Mouse (Mus musculus) olfactory bulb, adult 2 months (tissue): ENCODE data around the gene Pex7.

Experiments
- CTCF ChIP-seq: fragments of 200-500 bp; IDR thresholded peaks from 2 replicates; pipeline ENCODE4 v1.5.1; 2012; ENCODE audit warnings: low read depth, mild to moderate bottlenecking, low read length, moderate library complexity; ENCODE audit not compliant: insufficient read depth
- POLR2A ChIP-seq: fragments of 200-500 bp; IDR thresholded peaks from 2 replicates; pipeline ENCODE4 v1.6.1; 2012; ENCODE audit warnings: mild to moderate bottlenecking, low read depth, low read length, moderate library complexity; ENCODE audit not compliant: insufficient read depth

GRCm38 (mm10) chr10:19941914-19942313, 34.4 kb upstream of the Pex7 start:
- TF ChIP-seq CTCF (no peak), POLR2A (no peak)
